Mouse (Mus musculus): ENCODE measurements around the gene Kcnh7.

Kcnh7 gene

GRCm38 (mm10) chr2:63183563-63184545 is at the start of gene Kcnh7:
Gene Kcnh7 (minus strand): TSS chr2:63184287.
- peak; percentile 3 for DNase-seq

GRCm38 (mm10) chr2:63207435-63207834 is 23.3 kb upstream of the Kcnh7 start:
- DNase-seq = no peak

- DNase-seq = no peak
These were observed 1.9 kb upstream of the Kcnh7 start for GRCm38 (mm10) chr2:63186014-63186413.

GRCm38 (mm10) chr2:63184551-63185430 is 704 bp upstream of the Kcnh7 start:
- no peak for DNase-seq

GRCm38 (mm10) chr2:63153701-63154100 is 30.4 kb downstream of the Kcnh7 start:
- DNase-seq = no peak

GRCm38 (mm10) chr2:63127762-63128516 is 56.1 kb downstream of the Kcnh7 start:
- DNase-seq = no peak

GRCm38 (mm10) chr2:63120316-63120715 is 63.8 kb downstream of the Kcnh7 start:
- DNase-seq = no peak

GRCm38 (mm10) chr2:63117209-63118193 is 66.6 kb downstream of the Kcnh7 start:
- DNase-seq = no peak

- DNase-seq = no peak
These were observed 78.1 kb downstream of the Kcnh7 start for GRCm38 (mm10) chr2:63105971-63106370.

- no peak for DNase-seq
These were observed 84.4 kb downstream of the Kcnh7 start for GRCm38 (mm10) chr2:63099676-63100075.

GRCm38 (mm10) chr2:63091775-63092174 is 92.3 kb downstream of the Kcnh7 start:
- no peak for DNase-seq

- no peak for DNase-seq
These were observed 93.6 kb downstream of the Kcnh7 start for GRCm38 (mm10) chr2:63090447-63090846.

GRCm38 (mm10) chr2:63058386-63058785 is 125.7 kb downstream of the Kcnh7 start:
- no peak for DNase-seq

GRCm38 (mm10) chr2:63049884-63050283 is 134.2 kb downstream of the Kcnh7 start:
- DNase-seq = no peak

GRCm38 (mm10) chr2:63039718-63040117 is 144.4 kb downstream of the Kcnh7 start:
- DNase-seq = no peak

- DNase-seq = no peak
These were observed 169.2 kb downstream of the Kcnh7 start for GRCm38 (mm10) chr2:63014909-63015308.

- no peak for DNase-seq
These were observed 174.9 kb downstream of the Kcnh7 start for GRCm38 (mm10) chr2:63009141-63009540.

GRCm38 (mm10) chr2:63002784-63003183 is 181.3 kb downstream of the Kcnh7 start:
- no peak for DNase-seq

GRCm38 (mm10) chr2:62997692-62998091 is 186.4 kb downstream of the Kcnh7 start:
- no peak for DNase-seq

- DNase-seq = no peak
These were observed 195.5 kb downstream of the Kcnh7 start for GRCm38 (mm10) chr2:62988616-62989015.

GRCm38 (mm10) chr2:62983936-62984335 is 200.2 kb downstream of the Kcnh7 start:
- DNase-seq = no peak

All from liver (tissue).